Mouse (Mus musculus) MEL (cell line): ENCODE measurements at regions not wholly inside any gene's neighbourhood (a gene's known extent, or its start where the extent isn't known, plus 50 kb on each side); places are given as distances from the start of the nearest gene placed in this dataset.

ENCODE experiments used
- CHD1 ChIP-seq: IDR thresholded peaks from 2 replicates; pipeline ENCODE4 v1.6.1; 2012; ENCODE audit warnings: low read depth, mild to moderate bottlenecking, inconsistent platforms, low read length, improper control_type of control experiment
- CHD2 ChIP-seq: IDR thresholded peaks from 2 replicates; pipeline ENCODE4 v1.6.1; 2011; ENCODE audit warnings: low read length, improper control_type of control experiment
- CTCF ChIP-seq, 3 experiments: IDR thresholded peaks in 2 of 3; conservative IDR thresholded peaks in 1 of 3; 2 replicates each; pipeline ENCODE4 v1.5.1; 2011 to 2012; ENCODE audit warnings: low read length in 3 of 3, low read depth in 2 of 3, mild to moderate bottlenecking in 2 of 3, improper control_type of control experiment in 1 of 3, inconsistent platforms in 1 of 3, mixed read lengths in 1 of 3, moderate library complexity in 1 of 3; ENCODE audit not compliant: control insufficient read depth in 1 of 3, insufficient read depth in 1 of 3, poor library complexity in 1 of 3, severe bottlenecking in 1 of 3
- EP300 ChIP-seq, 2 experiments: IDR thresholded peaks; 2 replicates each; pipeline ENCODE4 v1.6.1; 2011; ENCODE audit warnings: improper control_type of control experiment in 2 of 2, low read length in 2 of 2, low read depth in 1 of 2, mild to moderate bottlenecking in 1 of 2
- MEF2A ChIP-seq: IDR thresholded peaks from 2 replicates; pipeline ENCODE4 v1.6.1; 2014; ENCODE audit warnings: low read depth, mild to moderate bottlenecking, inconsistent platforms, low read length, improper control_type of control experiment; ENCODE audit not compliant: poor library complexity, insufficient replicate concordance, severe bottlenecking; ENCODE audit errors: extremely low read depth
- MXI1 ChIP-seq: IDR thresholded peaks from 2 replicates; pipeline ENCODE4 v1.6.1; 2011; ENCODE audit warnings: mild to moderate bottlenecking, low read depth, low read length, improper control_type of control experiment
- NRF1 ChIP-seq: IDR thresholded peaks from 2 replicates; pipeline ENCODE4 v1.6.1; 2014; ENCODE audit warnings: low read depth, mild to moderate bottlenecking, inconsistent platforms, low read length, improper control_type of control experiment, moderate library complexity; ENCODE audit not compliant: poor library complexity, insufficient read depth, severe bottlenecking
- POLR2A ChIP-seq, 2 experiments: IDR thresholded peaks; 2 replicates each; pipeline ENCODE4 v1.6.1; 2011 to 2012; ENCODE audit warnings: low read length in 2 of 2, mild to moderate bottlenecking in 2 of 2, control low read depth in 1 of 2, improper control_type of control experiment in 1 of 2, low read depth in 1 of 2, moderate library complexity in 1 of 2; ENCODE audit not compliant: control insufficient read depth in 1 of 2, insufficient read depth in 1 of 2, poor library complexity in 1 of 2
- SMC3 ChIP-seq: IDR thresholded peaks from 2 replicates; pipeline ENCODE4 v1.6.1; 2011; ENCODE audit warnings: low read depth, low read length, improper control_type of control experiment
- TAL1 ChIP-seq: IDR thresholded peaks from 2 replicates; pipeline ENCODE4 v1.6.1; 2012; ENCODE audit warnings: mild to moderate bottlenecking, inconsistent platforms, low read length, moderate library complexity, mixed read lengths
- TBP ChIP-seq: IDR thresholded peaks from 2 replicates; pipeline ENCODE4 v1.8.0; 2011; ENCODE audit warnings: low read depth, low read length, improper control_type of control experiment
- USF1 ChIP-seq: IDR thresholded peaks from 2 replicates; pipeline ENCODE4 v1.6.1; 2014; ENCODE audit warnings: low read depth, mild to moderate bottlenecking, inconsistent platforms, low read length, improper control_type of control experiment, moderate library complexity
- ZKSCAN1 ChIP-seq: IDR thresholded peaks from 2 replicates; pipeline ENCODE4 v1.6.1; 2012; ENCODE audit warnings: low read depth, mild to moderate bottlenecking, inconsistent platforms, low read length, improper control_type of control experiment, moderate library complexity
- ZMIZ1 ChIP-seq: IDR thresholded peaks from 2 replicates; pipeline ENCODE4 v1.6.1; 2012; ENCODE audit warnings: low read depth, mild to moderate bottlenecking, inconsistent platforms, low read length, improper control_type of control experiment, moderate library complexity

DNA sequence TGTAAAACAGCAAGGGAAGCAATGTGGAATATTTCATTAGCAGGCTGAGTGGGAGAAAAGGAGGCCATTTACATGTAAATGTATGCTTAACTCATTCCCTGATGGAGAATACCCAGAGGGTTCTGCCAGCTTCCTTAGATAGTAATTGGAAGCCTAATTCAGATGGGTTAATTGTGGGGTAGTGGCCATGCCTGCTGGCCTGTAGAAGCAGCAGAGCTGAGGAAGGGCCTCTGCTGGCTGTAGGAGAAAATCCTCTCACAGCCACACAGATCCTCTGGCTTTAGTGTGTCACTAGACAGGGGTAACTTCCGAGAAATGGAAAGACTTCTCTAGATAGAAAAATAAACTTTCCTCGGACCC lies 1588.7 kb upstream of the Got2 start:
- TF ChIP-seq POLR2A (IDR thresholded peaks at IDR 0.05; ENCODE audit: control insufficient read depth in 1 of 2, insufficient read depth in 1 of 2, low read depth in 1 of 2, low read length in 2 of 2, poor library complexity in 1 of 2) (no peak), CTCF (IDR thresholded peaks at IDR 0.05 in 2 of 3, conservative IDR thresholded peaks at IDR 0.05 in 1 of 3; ENCODE audit: control insufficient read depth in 1 of 3, insufficient read depth in 1 of 3, low read depth in 2 of 3, low read length in 3 of 3, poor library complexity in 1 of 3, severe bottlenecking in 1 of 3) (no peak), TAL1 (no peak), ZKSCAN1 (no peak), EP300 (IDR thresholded peaks at IDR 0.05; ENCODE audit: low read depth in 1 of 2, low read length in 2 of 2) (no peak), USF1 (no peak), CHD1 (no peak), MXI1 (no peak), SMC3 (no peak), TBP (no peak), MEF2A (no peak), CHD2 (no peak), NRF1 (no peak), ZMIZ1 (no peak)
